Mouse (Mus musculus): ENCODE measurements around the gene Tmem265.

GRCm38 (mm10) chr7:127611011-127611410 lies 49.8 kb downstream of the Tmem265 start:
- no peak for TF ChIP-seq POLR2A (IDR thresholded peaks at IDR 0.05; ENCODE audit: low read depth, low read length)
- no peak for TF ChIP-seq CTCF (IDR thresholded peaks at IDR 0.05; ENCODE audit: extremely low read depth, insufficient read length, insufficient replicate concordance, low read depth, low read length)
